Mouse (Mus musculus) liver, embryonic 16.5 days (tissue): ENCODE measurements around the gene Pde9a. TPM values are rescaled to one million over a fixed set of nuclear protein-coding genes. Genes with fewer than 3 reads are reported as not detected.

Source experiments
- ATAC-seq: fragments of 200-750 bp; cut with Nextera tagmentation; 2 replicates; pipeline ENCODE4 v1.8.0; 2017; ENCODE audit warnings: low read depth, mild to moderate bottlenecking, moderate number of reproducible peaks, moderate library complexity
- H3K27ac ChIP-seq: fragments of 300-500 bp; sonication (generic); 2 replicates; pipeline ENCODE4 v1.5.1; 2014; ENCODE audit warnings: mild to moderate bottlenecking, low read length
- H3K27me3 ChIP-seq: fragments of 300-500 bp; sonication (generic); 2 replicates; pipeline ENCODE4 v1.6.1; 2014; ENCODE audit warnings: low read depth, low read length, mixed read lengths; ENCODE audit not compliant: control insufficient read depth, insufficient read depth
- H3K36me3 ChIP-seq: fragments of 300-500 bp; sonication (generic); 2 replicates; pipeline ENCODE4 v1.6.1; 2014; ENCODE audit warnings: mild to moderate bottlenecking; ENCODE audit not compliant: control insufficient read depth, insufficient read depth
- H3K4me1 ChIP-seq: fragments of 300-500 bp; sonication (generic); 2 replicates; pipeline ENCODE4 v1.6.1; 2014; ENCODE audit warnings: low read depth, low read length, mixed read lengths; ENCODE audit not compliant: control insufficient read depth
- H3K4me2 ChIP-seq: fragments of 300-500 bp; sonication (generic); 2 replicates; pipeline ENCODE4 v1.6.1; 2014; ENCODE audit warnings: low read depth, low read length, mixed read lengths
- H3K4me3 ChIP-seq: fragments of 300-500 bp; sonication (generic); 2 replicates; pipeline ENCODE4 v1.5.1; 2014; ENCODE audit warnings: low read depth, mild to moderate bottlenecking, low read length
- H3K9ac ChIP-seq: fragments of 300-500 bp; sonication (generic); 2 replicates; pipeline ENCODE4 v1.6.1; 2014; ENCODE audit warnings: low read depth, low read length
- H3K9me3 ChIP-seq: fragments of 300-500 bp; sonication (generic); replicated peaks from 2 replicates; pipeline ENCODE4 v1.6.1; 2016; ENCODE audit warnings: low read length; ENCODE audit not compliant: control insufficient read depth
- WGBS: fragments of 180-500 bp; shearing (Covaris S2); extraction: QIAGEN DNeasy Blood & Tissue Kit; methylation state at CpG from one replicate; pipeline ENCODE4 v1.1.7; 2014; ENCODE audit not compliant: insufficient replicate concordance; 5-methylcytosine and 5-hydroxymethylcytosine counted together
- polyA plus RNA-seq: library from polyadenylated mRNA; unstranded; fragments of >200 nt; fragmentation: Nextera tagmentation; extraction: Ambion mirVana; gene quantifications from 2 replicates; pipeline ENCODE4 v1.2.1, GENCODE M21; 2015

Gene Pde9a
- 3.0 and 4.0 TPM in 2 replicates for polyA plus RNA-seq

- H3K9me3 ChIP-seq = no peaks in the 10 kb centered on the region
- peak within 1 kb of the TSS; percentile 59 for H3K4me3 ChIP-seq
- peaks cover 19% of the 10 kb centered on the region for H3K27me3 ChIP-seq
- H3K9ac ChIP-seq = peak within 1 kb of the TSS; percentile 59
- H3K27ac ChIP-seq = no peak within 1 kb of the TSS
- WGBS = 1% methylated on average over 41 of the region's 56 CpGs
- peak within 1 kb of the TSS; percentile 64 for H3K4me2 ChIP-seq
- no peaks in the 10 kb centered on the region for H3K36me3 ChIP-seq
- no peaks in the 10 kb centered on the region for H3K4me1 ChIP-seq
- peak; percentile 71 for ATAC-seq
These were observed at the start of gene Pde9a for GRCm38 (mm10) chr17:31385671-31386665. TSS of gene Pde9a (plus strand) at chr17:31386210.

DNA sequence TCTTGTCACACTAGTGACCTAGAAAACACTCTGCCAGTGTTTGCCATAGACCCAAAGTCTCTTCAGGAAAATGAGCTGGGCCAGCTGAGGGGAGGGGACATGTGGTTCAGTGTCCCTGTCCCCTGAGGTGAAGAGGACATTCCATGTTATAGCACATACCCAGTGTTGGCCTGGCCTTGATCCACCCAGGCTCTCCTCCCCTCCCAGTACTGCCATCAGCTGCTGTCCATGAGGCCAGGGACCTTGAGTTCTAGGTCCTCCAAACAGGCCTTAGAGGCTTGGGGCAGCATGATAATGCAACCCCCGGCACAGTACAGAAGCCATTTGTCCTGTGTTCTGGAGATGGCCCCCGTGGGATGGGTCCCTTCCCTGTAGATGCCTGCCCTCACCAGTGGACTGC, 46.2 kb upstream of the Pde9a start:
- H3K4me1 ChIP-seq = no peaks in the 10 kb centered on the region; the same call in 1 of the 2 replicates
- H3K4me3 ChIP-seq = no peak overlapping the region
- H3K9me3 ChIP-seq = no peaks in the 10 kb centered on the region
- no peaks in the 10 kb centered on the region for H3K36me3 ChIP-seq
- WGBS = 66% methylated on average over 2 of the region's 2 CpGs
- no peaks in the 10 kb centered on the region for H3K27me3 ChIP-seq
- H3K4me2 ChIP-seq = no peak overlapping the region
- no peak overlapping the region for H3K9ac ChIP-seq
- ATAC-seq = 0 out of 2 replicates have a peak, but pooled peaks have one; percentile 19
- no peak overlapping the region for H3K27ac ChIP-seq

- no peak overlapping the region for H3K4me3 ChIP-seq
- H3K9ac ChIP-seq = no peak overlapping the region
- no peaks in the 10 kb centered on the region for H3K9me3 ChIP-seq
- H3K4me1 ChIP-seq = no peaks in the 10 kb centered on the region; the same call in 1 of the 2 replicates
- no peaks in the 10 kb centered on the region for H3K36me3 ChIP-seq
- no peak overlapping the region for H3K4me2 ChIP-seq
- 67% methylated on average over 6 of the region's 6 CpGs for WGBS
- no peak for ATAC-seq
- no peaks in the 10 kb centered on the region for H3K27me3 ChIP-seq
- H3K27ac ChIP-seq = no peak overlapping the region
These were observed 43.8 kb upstream of the Pde9a start for GRCm38 (mm10) chr17:31342191-31342590.

GRCm38 (mm10) chr17:31344172-31344801, 41.7 kb upstream of the Pde9a start:
- Histone ChIP-seq H3K9ac (no peak overlapping the region), H3K4me3 (no peak overlapping the region), H3K27me3 (no peaks in the 10 kb centered on the region), H3K27ac (no peak overlapping the region), H3K36me3 (no peaks in the 10 kb centered on the region), H3K9me3 (no peaks in the 10 kb centered on the region), H3K4me2 (no peak overlapping the region), H3K4me1 (no peaks in the 10 kb centered on the region; the same call in 1 of the 2 replicates)
- ATAC-seq = no peak
- WGBS = 14% methylated on average over 5 of the region's 5 CpGs

- Histone ChIP-seq H3K36me3 (no peaks in the 10 kb centered on the region), H3K27me3 (no peaks in the 10 kb centered on the region), H3K4me1 (no peaks in the 10 kb centered on the region; the same call in 1 of the 2 replicates), H3K9me3 (no peaks in the 10 kb centered on the region), H3K4me2 (no peak overlapping the region), H3K4me3 (no peak overlapping the region), H3K9ac (no peak overlapping the region), H3K27ac (no peak overlapping the region)
- no peak for ATAC-seq
- WGBS = 75% methylated on average over 3 of the region's 3 CpGs
These were observed 41.2 kb upstream of the Pde9a start for GRCm38 (mm10) chr17:31344816-31345215.

- Histone ChIP-seq H3K9ac (no peak overlapping the region), H3K4me1 (no peaks in the 10 kb centered on the region; the same call in 1 of the 2 replicates), H3K36me3 (no peaks in the 10 kb centered on the region), H3K27me3 (no peaks in the 10 kb centered on the region), H3K4me2 (no peak overlapping the region), H3K4me3 (no peak overlapping the region), H3K27ac (no peak overlapping the region), H3K9me3 (no peaks in the 10 kb centered on the region)
- no peak for ATAC-seq
- WGBS = 54% methylated on average over 5 of the region's 5 CpGs
These were observed 37.9 kb upstream of the Pde9a start for GRCm38 (mm10) chr17:31348129-31348528.

DNA sequence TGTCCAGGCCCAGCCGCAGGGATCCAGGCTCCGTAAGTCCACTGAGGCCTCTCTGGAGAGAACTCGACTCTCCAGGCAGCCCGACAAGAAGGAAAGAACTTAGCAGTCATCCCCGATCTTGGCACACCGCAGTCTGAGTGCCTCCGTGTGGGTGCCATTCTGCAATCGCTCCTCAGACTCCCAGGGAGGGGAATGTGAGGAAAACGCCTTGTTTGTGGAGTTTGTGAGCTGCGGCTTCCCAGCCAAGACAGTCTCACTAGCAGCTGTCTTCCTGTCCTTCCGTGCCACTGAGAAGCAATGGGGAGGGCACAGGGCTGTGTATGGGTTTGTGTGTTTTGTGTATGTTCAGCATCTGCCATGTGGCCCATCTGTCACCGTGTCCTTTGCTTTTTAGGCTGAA, 36.6 kb upstream of the Pde9a start:
- Histone ChIP-seq H3K9ac (no peak overlapping the region), H3K27ac (no peak overlapping the region), H3K27me3 (no peaks in the 10 kb centered on the region), H3K36me3 (no peaks in the 10 kb centered on the region), H3K4me3 (no peak overlapping the region), H3K9me3 (no peaks in the 10 kb centered on the region), H3K4me2 (no peak overlapping the region), H3K4me1 (no peaks in the 10 kb centered on the region; the same call in 1 of the 2 replicates)
- ATAC-seq = no peak
- WGBS = 76% methylated on average over 12 of the region's 12 CpGs

DNA sequence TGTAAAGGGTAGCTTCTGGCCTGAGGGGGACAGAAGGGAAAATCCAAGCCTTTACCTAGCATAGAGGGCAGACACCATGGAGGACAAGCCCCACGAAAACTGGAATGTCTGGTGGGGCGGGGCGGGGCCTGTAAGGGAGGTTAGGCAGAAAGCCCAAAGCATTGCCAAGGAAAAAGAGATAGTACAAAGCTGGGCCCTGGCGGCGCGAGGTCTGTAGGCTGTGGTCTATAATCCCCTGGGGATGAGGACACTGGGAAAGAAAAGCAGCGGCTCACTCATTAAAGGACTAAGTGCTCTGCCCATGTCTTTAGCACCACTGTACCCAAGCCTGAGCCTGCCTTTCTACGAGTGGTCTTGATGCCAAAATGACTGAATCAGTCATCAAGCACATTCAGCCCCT, 34.0 kb upstream of the Pde9a start:
- Histone ChIP-seq H3K36me3 (no peaks in the 10 kb centered on the region), H3K4me1 (no peaks in the 10 kb centered on the region), H3K9ac (no peak overlapping the region), H3K9me3 (no peaks in the 10 kb centered on the region), H3K27ac (no peak overlapping the region), H3K27me3 (no peaks in the 10 kb centered on the region), H3K4me2 (no peak overlapping the region), H3K4me3 (no peak overlapping the region)
- no peak for ATAC-seq
- WGBS = 70% methylated on average over 8 of the region's 8 CpGs

DNA sequence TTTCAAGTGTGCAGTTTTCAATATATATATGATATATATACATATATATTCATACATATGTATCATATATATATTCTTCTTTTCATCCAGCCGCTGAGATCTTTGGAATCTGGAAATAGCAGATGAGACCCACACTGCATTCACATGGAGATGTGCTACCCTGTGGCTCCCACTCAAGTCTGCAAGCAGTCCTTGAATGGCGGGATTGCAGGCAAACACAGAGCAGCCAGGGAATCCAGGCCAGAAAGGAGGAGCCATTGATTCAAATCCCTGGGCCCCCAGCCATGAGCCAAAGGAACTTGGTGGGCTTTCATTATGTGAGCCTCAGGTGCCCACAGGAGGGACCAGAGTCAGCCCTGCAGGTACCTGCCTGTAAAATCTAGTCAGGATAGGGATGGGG, 32.8 kb upstream of the Pde9a start:
- Histone ChIP-seq H3K4me2 (no peak overlapping the region), H3K36me3 (no peaks in the 10 kb centered on the region), H3K4me3 (no peak overlapping the region), H3K27ac (no peak overlapping the region), H3K4me1 (no peaks in the 10 kb centered on the region), H3K9ac (no peak overlapping the region), H3K9me3 (no peaks in the 10 kb centered on the region), H3K27me3 (no peaks in the 10 kb centered on the region)
- no peak for ATAC-seq
- 59% methylated on average over 2 of the region's 2 CpGs for WGBS
